Mouse (Mus musculus) cortical plate, adult 2 months (tissue): ENCODE results near the gene Gstt3.

Experiments used
- CTCF ChIP-seq: fragments of 200-500 bp; IDR thresholded peaks from 2 replicates; pipeline ENCODE4 v1.5.1; 2011; ENCODE audit warnings: mild to moderate bottlenecking, control low read depth, low read length; ENCODE audit not compliant: insufficient read depth; ENCODE audit errors: extremely low read depth
- POLR2A ChIP-seq: fragments of 200-500 bp; IDR thresholded peaks from 2 replicates; pipeline ENCODE4 v1.6.1; 2011; ENCODE audit warnings: mild to moderate bottlenecking, low read length, control low read depth; ENCODE audit not compliant: insufficient read depth; ENCODE audit errors: extremely low read depth

- TF ChIP-seq POLR2A (no peak), CTCF (no peak)
These were observed 6.6 kb downstream of the Gstt3 start for GRCm38 (mm10) chr10:75774587-75774986.
